Mouse (Mus musculus) liver, postnatal 0 days (tissue): Measurements from ENCODE around the gene Mdm2. TPM values are rescaled to one million over a fixed set of nuclear protein-coding genes. Genes with fewer than 3 reads are reported as not detected.

Experiments
- ATAC-seq: fragments of 200-750 bp; cut with Nextera tagmentation; 2 replicates; pipeline ENCODE4 v1.8.0; 2017; ENCODE audit warnings: mild to moderate bottlenecking, moderate library complexity
- DNase-seq: peaks from one replicate; pipeline ENCODE4 v3.0.0-alpha.2; 2016
- H3K27ac ChIP-seq: fragments of 300-500 bp; sonication (generic); 2 replicates; pipeline ENCODE4 v1.5.1; 2014; ENCODE audit warnings: antibody characterized with exemption, moderate library complexity, mild to moderate bottlenecking, low read depth
- H3K27me3 ChIP-seq: fragments of 300-500 bp; sonication (generic); 2 replicates; pipeline ENCODE4 v1.6.1; 2014; ENCODE audit warnings: low read length, control low read depth, mixed read lengths; ENCODE audit not compliant: insufficient read depth
- H3K36me3 ChIP-seq: fragments of 300-500 bp; sonication (generic); replicated peaks from 2 replicates; pipeline ENCODE4 v1.6.1; 2014; ENCODE audit warnings: mild to moderate bottlenecking, control low read depth, low read length, moderate library complexity, mixed read lengths; ENCODE audit not compliant: insufficient read depth
- H3K4me1 ChIP-seq: fragments of 300-500 bp; sonication (generic); 2 replicates; pipeline ENCODE4 v1.6.1; 2014; ENCODE audit warnings: antibody characterized with exemption, mild to moderate bottlenecking, control low read depth; ENCODE audit not compliant: insufficient read depth
- H3K4me2 ChIP-seq: fragments of 300-500 bp; sonication (generic); 2 replicates; pipeline ENCODE4 v1.6.1; 2014; ENCODE audit warnings: low read depth, mild to moderate bottlenecking, low read length, moderate library complexity, mixed read lengths
- H3K4me3 ChIP-seq: fragments of 300-500 bp; sonication (generic); 2 replicates; pipeline ENCODE4 v1.5.1; 2014; ENCODE audit warnings: low read depth, low read length
- H3K9ac ChIP-seq: fragments of 300-500 bp; sonication (generic); replicated peaks from 2 replicates; pipeline ENCODE4 v1.6.1; 2014; ENCODE audit warnings: mild to moderate bottlenecking, moderate library complexity
- H3K9me3 ChIP-seq: fragments of 300-500 bp; sonication (generic); 2 replicates; pipeline ENCODE4 v1.6.1; 2016; ENCODE audit warnings: mild to moderate bottlenecking, control low read depth, low read length, mixed read lengths
- CTCF ChIP-seq: sonication (generic); IDR thresholded peaks from 2 replicates; pipeline ENCODE4 v1.5.1; 2016; ENCODE audit warnings: antibody characterized with exemption, low read depth
- EP300 ChIP-seq: IDR thresholded peaks from 2 replicates; pipeline ENCODE4 v1.6.1; 2016; ENCODE audit warnings: antibody characterized with exemption, low read depth, mild to moderate bottlenecking
- WGBS: fragments of 180-500 bp; shearing (Covaris S2); extraction: QIAGEN DNeasy Blood & Tissue Kit; methylation state at CpG from one replicate; pipeline ENCODE4 v1.1.7; 2014; ENCODE audit not compliant: insufficient replicate concordance; 5-methylcytosine and 5-hydroxymethylcytosine counted together
- polyA plus RNA-seq: library from polyadenylated mRNA; unstranded; fragments of >200 nt; fragmentation: Nextera tagmentation; extraction: Ambion mirVana; gene quantifications from 2 replicates; pipeline ENCODE4 v1.2.1, GENCODE M21; 2015

Mdm2 gene
- polyA plus RNA-seq, 1 experiment from 2014 or later, result 11.3 TPM

DNA sequence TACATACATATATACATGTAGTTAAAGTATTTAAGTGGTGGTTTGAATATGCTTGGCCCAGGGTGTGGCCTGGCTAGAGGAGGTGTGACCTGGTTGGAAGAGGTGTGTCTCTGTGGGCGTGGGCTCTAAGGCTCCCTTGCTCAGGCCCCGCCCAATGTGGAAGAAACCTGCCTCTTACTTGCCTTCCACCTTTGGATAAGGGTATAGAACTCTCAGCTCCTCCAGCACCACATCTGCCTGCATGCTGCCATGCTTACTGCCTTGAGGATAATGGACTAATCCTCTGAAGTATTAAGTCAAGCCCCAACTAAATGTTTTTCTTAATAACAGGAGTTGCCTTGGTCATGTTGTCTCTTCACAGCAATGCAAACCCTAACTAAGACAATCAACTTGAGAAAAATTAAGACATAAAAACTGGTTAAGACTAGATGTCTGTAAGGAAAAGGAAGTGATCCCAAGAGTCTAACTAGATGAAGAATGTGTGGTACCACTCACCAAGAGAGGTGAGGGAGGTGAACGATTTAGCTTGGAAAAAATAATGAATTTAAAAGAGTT lies 12.9 kb downstream of the Mdm2 start:
- Histone ChIP-seq H3K9ac (no peak overlapping the region), H3K4me3 (no peak overlapping the region), H3K36me3 (peaks cover 89% of the 10 kb centered on the region), H3K27me3 (no peaks in the 10 kb centered on the region), H3K4me2 (no peak overlapping the region), H3K9me3 (no peaks in the 10 kb centered on the region), H3K4me1 (no peaks in the 10 kb centered on the region), H3K27ac (no peak overlapping the region)
- no peak for DNase-seq
- ATAC-seq, result no peak
- no peak for TF ChIP-seq EP300
- TF ChIP-seq CTCF, result no peak
- WGBS, result 94% methylated on average over 3 of the region's 3 CpGs

DNA sequence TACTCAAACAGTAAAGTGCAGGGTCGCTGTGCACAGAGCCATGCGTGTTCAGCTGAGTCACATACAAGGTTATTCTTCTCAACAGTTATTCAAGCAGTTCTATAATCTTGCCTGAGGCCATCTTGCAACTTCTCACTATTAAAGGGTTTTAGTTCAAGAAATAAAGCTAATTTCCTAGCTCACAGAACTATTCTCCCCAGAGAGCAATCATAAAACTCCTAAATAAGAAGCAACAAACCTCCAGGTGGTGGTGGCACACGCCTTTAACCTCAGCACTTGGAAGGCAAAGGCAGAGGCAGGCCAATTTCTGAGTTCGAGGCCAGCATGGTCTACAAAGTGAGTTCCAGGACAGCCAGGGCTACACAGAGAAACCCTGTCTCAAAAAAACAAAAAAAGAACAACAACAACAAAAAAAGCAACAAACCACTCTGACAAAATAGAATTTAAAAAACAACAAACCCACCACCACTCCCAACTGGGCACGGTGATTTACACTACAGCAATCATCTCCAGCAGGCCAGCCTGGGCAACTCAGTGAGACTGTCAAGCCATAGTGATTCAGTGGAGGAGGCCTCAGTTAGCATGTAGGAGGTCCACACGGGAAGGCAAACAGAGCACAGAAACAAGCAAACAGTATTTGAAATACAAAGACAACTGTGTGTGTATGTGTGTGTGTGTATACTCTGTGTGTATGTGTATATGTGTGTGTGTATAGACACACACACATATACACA lies 13.6 kb downstream of the Mdm2 start:
- no peak overlapping the region for H3K9ac ChIP-seq
- H3K4me3 ChIP-seq, result no peak overlapping the region
- H3K4me2 ChIP-seq, result no peak overlapping the region
- no peak for TF ChIP-seq CTCF
- TF ChIP-seq EP300, result no peak
- no peaks in the 10 kb centered on the region for H3K9me3 ChIP-seq
- no peaks in the 10 kb centered on the region for H3K4me1 ChIP-seq
- no peaks in the 10 kb centered on the region for H3K27me3 ChIP-seq
- H3K36me3 ChIP-seq, result peaks cover 89% of the 10 kb centered on the region
- ATAC-seq (no peak), DNase-seq (no peak)
- 91% methylated on average over 6 of the region's 6 CpGs for WGBS
- no peak overlapping the region for H3K27ac ChIP-seq

DNA sequence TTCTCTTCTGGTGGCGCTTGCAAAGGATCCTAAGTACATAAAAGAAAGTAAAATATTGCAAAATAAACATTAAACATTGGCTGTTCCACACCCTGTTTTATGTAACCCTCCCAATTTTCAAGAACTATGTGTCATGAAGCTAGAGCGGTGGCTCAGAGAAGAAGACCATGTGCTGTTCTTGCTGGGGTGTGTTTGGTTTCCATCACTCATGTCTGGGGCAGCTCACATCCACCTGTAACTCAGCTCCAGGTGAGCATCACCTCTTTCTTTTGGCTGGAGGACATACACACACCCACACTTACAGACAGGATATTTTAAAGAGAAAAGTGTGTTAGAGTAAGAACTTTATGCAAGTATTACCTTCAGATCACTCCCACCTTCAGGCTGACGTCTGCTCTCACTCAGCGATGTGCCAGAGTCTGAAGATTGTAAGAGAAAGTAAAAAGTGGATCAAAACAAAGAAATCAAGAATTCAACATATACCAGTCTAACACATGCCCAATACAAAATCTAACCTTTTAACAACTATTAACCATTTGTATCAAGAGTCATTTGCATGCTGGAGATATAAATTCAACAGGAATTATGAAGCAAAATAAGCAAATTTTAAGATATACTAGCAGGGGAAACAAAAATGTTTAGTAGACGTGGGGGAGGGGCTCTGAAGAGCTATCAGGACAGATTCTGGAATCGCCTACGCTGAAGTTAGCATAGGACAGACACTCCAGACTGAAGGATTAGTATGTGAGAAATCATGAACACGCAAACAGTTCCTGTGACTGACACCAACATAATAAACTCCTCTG lies 14.3 kb downstream of the Mdm2 start:
- H3K9me3 ChIP-seq, result no peaks in the 10 kb centered on the region
- H3K27ac ChIP-seq, result no peak overlapping the region
- peaks cover 89% of the 10 kb centered on the region for H3K36me3 ChIP-seq
- H3K4me2 ChIP-seq, result no peak overlapping the region
- DNase-seq, result no peak
- 88% methylated on average over 8 of the region's 8 CpGs for WGBS
- H3K4me3 ChIP-seq, result no peak overlapping the region
- H3K27me3 ChIP-seq, result no peaks in the 10 kb centered on the region
- no peaks in the 10 kb centered on the region for H3K4me1 ChIP-seq
- no peak overlapping the region for H3K9ac ChIP-seq
- TF ChIP-seq CTCF, result no peak
- no peak for TF ChIP-seq EP300
- ATAC-seq, result no peak

DNA sequence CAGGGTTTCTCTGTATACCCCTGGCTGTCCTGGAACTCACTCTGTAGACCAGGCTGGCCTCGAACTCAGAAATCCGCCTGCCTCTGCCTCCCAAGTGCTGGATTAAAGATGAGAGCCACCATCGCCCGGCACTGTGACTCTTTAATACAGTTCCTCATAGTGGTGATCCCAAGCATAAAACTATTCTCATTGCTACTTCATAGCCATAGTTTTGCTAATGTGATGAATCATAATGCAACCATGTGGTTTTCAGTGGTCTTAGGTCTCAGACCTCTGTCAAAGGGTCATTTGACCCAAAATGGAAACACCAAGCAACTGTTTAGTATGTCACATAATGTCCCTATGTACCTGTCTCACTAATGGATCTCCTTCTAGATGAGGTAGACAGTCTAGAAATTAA lies 15.0 kb downstream of the Mdm2 start:
- Histone ChIP-seq H3K27ac (no peak overlapping the region), H3K27me3 (no peaks in the 10 kb centered on the region), H3K9me3 (no peaks in the 10 kb centered on the region), H3K4me3 (no peak overlapping the region), H3K4me1 (no peaks in the 10 kb centered on the region), H3K36me3 (peaks cover 92% of the 10 kb centered on the region), H3K4me2 (no peak overlapping the region), H3K9ac (no peak overlapping the region)
- 94% methylated on average over 4 of the region's 4 CpGs for WGBS
- DNase-seq (no peak), ATAC-seq (no peak)
- TF ChIP-seq CTCF, result no peak
- TF ChIP-seq EP300, result no peak

DNA sequence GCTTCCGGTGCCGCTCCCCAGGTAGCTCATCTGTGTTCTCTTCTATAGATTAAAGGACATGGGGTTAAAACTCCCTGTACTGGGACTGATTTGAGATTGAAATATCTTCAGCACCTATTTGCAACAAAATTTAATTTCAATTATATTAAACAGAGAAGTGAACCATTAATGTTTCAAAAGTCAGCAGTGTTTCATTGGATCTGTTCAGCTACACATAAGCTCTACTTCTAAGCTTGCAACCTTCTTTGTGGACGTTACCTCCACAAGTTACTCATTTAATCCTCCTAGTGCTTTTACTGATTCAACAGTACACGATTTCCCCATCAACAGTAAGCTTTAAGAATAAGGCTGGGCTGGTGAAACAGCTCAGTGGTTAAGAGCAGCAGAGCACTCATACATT lies 15.5 kb downstream of the Mdm2 start:
- H3K9ac ChIP-seq, result no peak overlapping the region
- peaks cover 92% of the 10 kb centered on the region for H3K36me3 ChIP-seq
- H3K27ac ChIP-seq, result no peak overlapping the region
- no peaks in the 10 kb centered on the region for H3K27me3 ChIP-seq
- H3K4me3 ChIP-seq, result no peak overlapping the region
- H3K4me1 ChIP-seq, result no peaks in the 10 kb centered on the region
- 88% methylated on average over 4 of the region's 4 CpGs for WGBS
- H3K9me3 ChIP-seq, result no peaks in the 10 kb centered on the region
- no peak for DNase-seq
- TF ChIP-seq CTCF, result no peak
- TF ChIP-seq EP300, result no peak
- H3K4me2 ChIP-seq, result no peak overlapping the region
- ATAC-seq, result no peak

DNA sequence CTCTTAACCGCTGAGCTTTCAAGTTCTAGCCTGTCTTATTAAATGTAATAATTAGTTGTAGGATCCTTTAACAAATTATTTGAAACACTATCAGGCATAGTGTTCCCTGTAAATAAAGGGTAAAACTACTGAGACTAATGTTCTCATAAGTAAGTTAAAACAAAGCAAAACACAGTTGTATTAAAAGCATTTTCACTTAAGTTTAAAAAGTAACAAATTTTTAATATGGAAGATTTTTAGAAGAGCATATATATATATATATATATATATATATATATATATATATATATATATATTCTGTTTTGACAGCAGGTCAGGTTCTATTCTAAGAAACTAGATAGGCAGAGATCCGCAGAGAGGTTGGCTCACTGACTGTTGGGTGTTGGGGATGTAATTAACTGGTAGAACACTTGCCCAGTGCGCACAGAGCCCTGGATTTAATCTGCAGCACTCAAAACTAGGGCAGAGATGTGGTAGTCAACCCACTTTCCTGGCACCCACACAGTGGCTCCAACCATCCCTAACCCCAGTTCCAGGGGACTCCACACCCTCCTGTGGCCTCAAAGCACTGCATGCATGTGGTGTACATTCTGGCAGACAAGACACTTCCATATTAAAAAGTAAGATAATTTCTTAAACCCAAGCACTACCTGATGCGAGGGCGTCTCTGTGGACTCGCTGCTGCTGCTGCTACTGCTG lies 16.2 kb downstream of the Mdm2 start:
- H3K36me3 ChIP-seq, result peaks cover 90% of the 10 kb centered on the region
- no peak overlapping the region for H3K4me2 ChIP-seq
- no peak for TF ChIP-seq EP300
- no peak for TF ChIP-seq CTCF
- H3K9me3 ChIP-seq, result no peaks in the 10 kb centered on the region
- no peak overlapping the region for H3K4me3 ChIP-seq
- DNase-seq (no peak), ATAC-seq (no peak)
- H3K27ac ChIP-seq, result no peak overlapping the region
- 94% methylated on average over 6 of the region's 6 CpGs for WGBS
- no peaks in the 10 kb centered on the region for H3K4me1 ChIP-seq
- H3K27me3 ChIP-seq, result no peaks in the 10 kb centered on the region
- H3K9ac ChIP-seq, result no peak overlapping the region
